Mouse (Mus musculus): ENCODE measurements around the gene Alkbh4. TPM values are rescaled to one million over a fixed set of nuclear protein-coding genes. Genes with fewer than 3 reads are reported as not detected.
"Not testable (repeated sequence)": the region's sequence is repeated elsewhere in the genome, so short reads cannot be mapped to it uniquely, and the experiment has no call there.

Alkbh4 gene
- 10 to 100 TPM; 11.0 to 11.4 TPM for total RNA-seq (2021)
- long read RNA-seq, transcript Alkbh4-201 (3 exons, 1,773 nt) = major isoform, 7 of 12 reads
- long read RNA-seq, partial matches to known transcripts = 1 of 12 reads
- long read RNA-seq, other reads (novel, unspliced or antisense) = 3 of 12 reads

- DNase-seq (ENCODE audit: low spot score in 2 of 2) = peak; percentile 92 to 97
Observed at GRCm38 (mm10) chr5:136135571-136136291, at the start of gene Alkbh4, which contains the start of gene Lrwd1. Gene Alkbh4 (plus strand): TSS chr5:136136146. Gene Lrwd1 (minus strand): TSS chr5:136136074.

- DNase-seq (ENCODE audit: low spot score in 2 of 2) = no peak
Observed at GRCm38 (mm10) chr5:136086290-136086689, 49.7 kb upstream of the Alkbh4 start.

- no peak for DNase-seq (ENCODE audit: low spot score in 2 of 2)
Observed at GRCm38 (mm10) chr5:136088821-136089575, 46.9 kb upstream of the Alkbh4 start.

GRCm38 (mm10) chr5:136091927-136092326 lies 44.0 kb upstream of the Alkbh4 start:
- no peak for DNase-seq (ENCODE audit: low spot score in 2 of 2)

- DNase-seq (ENCODE audit: low spot score in 2 of 2) = peak; percentile 28 to 47
Observed at GRCm38 (mm10) chr5:136094249-136095010, 41.5 kb upstream of the Alkbh4 start.

- no peak for DNase-seq (ENCODE audit: low spot score in 2 of 2)
Observed at GRCm38 (mm10) chr5:136095089-136095488, 40.9 kb upstream of the Alkbh4 start.

- no peak for DNase-seq (ENCODE audit: low spot score in 2 of 2)
Observed at GRCm38 (mm10) chr5:136098536-136098935, 37.4 kb upstream of the Alkbh4 start.

GRCm38 (mm10) chr5:136102099-136102820 lies 33.7 kb upstream of the Alkbh4 start:
- peak; percentile 53 to 77 for DNase-seq (ENCODE audit: low spot score in 2 of 2)

GRCm38 (mm10) chr5:136104511-136104910 lies 31.4 kb upstream of the Alkbh4 start:
- no peak for DNase-seq (ENCODE audit: low spot score in 2 of 2)

- DNase-seq (ENCODE audit: low spot score in 2 of 2) = no peak
Observed at GRCm38 (mm10) chr5:136108486-136108885, 27.5 kb upstream of the Alkbh4 start.

- no peak for DNase-seq (ENCODE audit: low spot score in 2 of 2)
Observed at GRCm38 (mm10) chr5:136109042-136109441, 26.9 kb upstream of the Alkbh4 start.

GRCm38 (mm10) chr5:136113546-136113945 lies 22.4 kb upstream of the Alkbh4 start:
- DNase-seq (ENCODE audit: low spot score in 2 of 2) = not testable (repeated sequence)

GRCm38 (mm10) chr5:136115891-136116783 lies 19.8 kb upstream of the Alkbh4 start, which contains the start of gene Polr2j:
Gene Polr2j (plus strand): TSS chr5:136116631.
- peak; percentile 95 to 99 for DNase-seq (ENCODE audit: low spot score in 2 of 2)

- no peak for DNase-seq (ENCODE audit: low spot score in 2 of 2)
Observed at GRCm38 (mm10) chr5:136116784-136117112, 19.2 kb upstream of the Alkbh4 start.

GRCm38 (mm10) chr5:136122165-136122564 lies 13.8 kb upstream of the Alkbh4 start:
- no peak for DNase-seq (ENCODE audit: low spot score in 2 of 2)

- no peak for DNase-seq (ENCODE audit: low spot score in 2 of 2)
Observed at GRCm38 (mm10) chr5:136136292-136136990, 495 bp downstream of the Alkbh4 start.

- peak in 1 of 2 experiments; percentile 36 for DNase-seq (ENCODE audit: low spot score in 2 of 2)
Observed at GRCm38 (mm10) chr5:136137658-136138274, 1.8 kb downstream of the Alkbh4 start.

GRCm38 (mm10) chr5:136139393-136139792 lies 3.4 kb downstream of the Alkbh4 start:
- no peak for DNase-seq (ENCODE audit: low spot score in 2 of 2)

- DNase-seq (ENCODE audit: low spot score in 2 of 2) = no peak
Observed at GRCm38 (mm10) chr5:136140057-136140482, 4.1 kb downstream of the Alkbh4 start.
